Mouse (Mus musculus) kidney, adult 9 months (tissue): ENCODE results near the gene Olfr96.
A peak's percentile ranks its signal among the peaks of the same experiment; 100 is the strongest.
"Not testable (repeated sequence)": the region's sequence is repeated elsewhere in the genome, so short reads cannot be mapped to it uniquely, and the experiment has no call there.

Source experiments
- DNase-seq: peaks from one replicate; pipeline ENCODE4 v3.0.0; 2022

The Olfr96 gene

DNA sequence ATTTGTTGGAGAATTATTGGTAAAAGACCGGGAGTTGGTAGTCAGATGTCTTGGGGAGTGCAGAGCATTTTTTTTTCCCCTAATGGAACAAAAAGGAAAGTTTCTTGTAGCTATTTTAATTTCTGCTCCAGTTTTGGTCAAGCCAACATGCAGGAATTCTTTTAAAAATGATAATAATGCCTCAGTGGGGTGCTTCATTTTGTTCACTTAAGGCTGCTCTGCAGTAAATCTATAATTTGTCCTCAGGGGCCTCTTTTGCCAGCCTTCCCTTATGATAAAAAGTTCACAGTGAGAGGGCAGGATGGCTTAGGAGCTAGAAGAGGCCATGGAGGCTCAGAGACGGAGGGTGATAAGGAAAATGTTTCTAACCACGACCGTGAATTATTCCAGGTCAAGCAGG lies at the start of gene Olfr96:
Olfr96 (plus strand) TSS at position 301 of the 400 bp plus-strand sequence.
- DNase-seq: no peak

DNA sequence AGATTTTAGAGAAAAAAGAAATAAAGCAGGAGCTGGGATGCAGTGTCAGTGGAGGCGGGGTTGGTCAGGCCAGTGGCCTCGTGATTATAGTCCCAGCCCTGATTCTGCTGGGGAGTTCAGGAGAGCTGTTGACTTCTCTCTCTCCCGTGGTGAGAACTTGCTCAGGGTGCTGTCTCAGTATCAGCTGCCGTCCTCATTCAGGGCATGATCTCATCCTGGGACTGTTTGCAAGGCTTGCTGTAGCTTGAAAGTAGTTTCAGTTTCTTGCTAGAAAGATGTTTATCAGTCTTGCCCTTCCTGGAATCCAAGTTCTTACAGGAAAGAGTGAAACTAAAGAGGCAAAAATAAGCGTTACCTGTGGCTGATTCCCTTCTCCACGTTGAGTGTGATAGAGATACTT lies 34.5 kb upstream of the Olfr96 start:
- DNase-seq: peak; percentile 5

DNA sequence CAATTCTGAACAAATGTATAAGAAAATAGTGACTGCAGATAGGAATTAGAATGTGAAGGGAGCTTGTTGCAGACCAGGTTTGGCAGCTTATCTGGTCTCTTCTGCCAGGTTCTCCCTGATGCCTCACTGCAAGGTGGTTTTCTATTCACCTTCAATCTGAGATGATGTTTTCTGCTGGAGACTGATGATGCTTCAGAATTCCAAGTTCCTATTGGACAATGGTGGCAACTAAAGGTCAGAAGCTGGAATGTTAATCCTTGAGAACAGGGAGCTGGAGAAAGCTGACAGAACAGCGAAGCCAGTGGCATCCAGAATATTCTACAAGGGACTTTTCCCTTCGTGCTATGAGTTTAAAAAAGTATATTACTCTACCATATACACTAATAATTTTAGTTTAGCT lies 29.2 kb upstream of the Olfr96 start:
- peak; percentile 88 for DNase-seq

DNA sequence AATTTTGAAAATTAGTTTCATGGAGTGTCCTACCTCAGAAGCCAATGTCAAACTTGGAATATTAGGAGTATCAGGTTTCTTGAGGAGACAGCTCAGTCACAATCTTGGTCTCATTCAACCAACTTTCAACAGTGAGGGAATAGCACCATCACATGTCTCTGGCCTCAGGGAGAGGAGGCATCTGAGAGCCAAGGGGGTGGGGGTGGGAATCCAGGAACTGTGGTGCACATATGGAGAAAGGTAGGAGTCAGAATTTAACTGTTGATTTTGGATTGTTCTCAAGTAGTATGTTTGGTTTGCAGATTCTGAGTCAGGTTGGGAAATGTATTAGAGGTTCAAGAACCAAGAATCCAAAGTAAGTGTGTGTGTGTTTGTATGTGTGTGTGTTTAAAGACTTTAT lies 26.9 kb upstream of the Olfr96 start:
- no peak for DNase-seq

DNA sequence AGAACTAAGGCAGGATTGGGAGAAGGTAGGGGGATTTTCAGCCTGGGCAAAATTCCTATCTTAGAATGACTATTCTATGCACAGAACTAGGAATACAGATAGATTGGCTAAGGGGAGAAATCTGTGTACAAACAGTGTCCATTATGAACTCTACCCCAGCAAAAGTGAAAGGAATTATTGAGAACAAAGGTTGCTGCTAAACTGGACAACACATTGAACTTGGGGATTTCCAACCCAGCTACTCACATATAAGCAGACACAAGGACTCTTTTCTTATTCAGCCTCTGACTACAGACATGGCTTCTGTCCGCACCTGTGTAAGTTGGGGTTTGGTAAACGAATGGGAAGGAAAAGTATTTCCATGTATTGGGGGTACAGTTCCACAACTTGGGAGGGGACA lies 26.3 kb upstream of the Olfr96 start, which contains the start of gene Ubd:
Ubd (plus strand) TSS at position 237 of the 400 bp plus-strand sequence.
- no peak for DNase-seq

DNA sequence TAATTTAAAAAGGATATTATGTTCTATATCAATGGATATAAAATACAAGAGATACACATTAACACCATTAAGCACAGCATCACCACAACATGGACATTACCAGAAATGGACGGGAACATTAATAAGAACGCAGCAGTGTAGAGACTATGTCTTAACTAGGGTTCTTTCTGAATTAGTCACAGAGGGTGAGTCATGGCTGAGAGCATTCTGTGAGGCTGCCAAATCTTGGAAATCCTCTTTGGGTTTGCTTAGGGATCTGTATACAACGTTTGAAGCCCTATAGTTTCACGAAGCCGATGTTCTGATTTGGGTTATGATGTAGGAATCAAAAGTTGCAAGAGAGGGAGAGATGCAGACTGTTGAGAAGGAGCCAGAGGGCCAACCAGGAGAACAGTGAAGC lies 25.2 kb upstream of the Olfr96 start:
- no peak for DNase-seq

DNA sequence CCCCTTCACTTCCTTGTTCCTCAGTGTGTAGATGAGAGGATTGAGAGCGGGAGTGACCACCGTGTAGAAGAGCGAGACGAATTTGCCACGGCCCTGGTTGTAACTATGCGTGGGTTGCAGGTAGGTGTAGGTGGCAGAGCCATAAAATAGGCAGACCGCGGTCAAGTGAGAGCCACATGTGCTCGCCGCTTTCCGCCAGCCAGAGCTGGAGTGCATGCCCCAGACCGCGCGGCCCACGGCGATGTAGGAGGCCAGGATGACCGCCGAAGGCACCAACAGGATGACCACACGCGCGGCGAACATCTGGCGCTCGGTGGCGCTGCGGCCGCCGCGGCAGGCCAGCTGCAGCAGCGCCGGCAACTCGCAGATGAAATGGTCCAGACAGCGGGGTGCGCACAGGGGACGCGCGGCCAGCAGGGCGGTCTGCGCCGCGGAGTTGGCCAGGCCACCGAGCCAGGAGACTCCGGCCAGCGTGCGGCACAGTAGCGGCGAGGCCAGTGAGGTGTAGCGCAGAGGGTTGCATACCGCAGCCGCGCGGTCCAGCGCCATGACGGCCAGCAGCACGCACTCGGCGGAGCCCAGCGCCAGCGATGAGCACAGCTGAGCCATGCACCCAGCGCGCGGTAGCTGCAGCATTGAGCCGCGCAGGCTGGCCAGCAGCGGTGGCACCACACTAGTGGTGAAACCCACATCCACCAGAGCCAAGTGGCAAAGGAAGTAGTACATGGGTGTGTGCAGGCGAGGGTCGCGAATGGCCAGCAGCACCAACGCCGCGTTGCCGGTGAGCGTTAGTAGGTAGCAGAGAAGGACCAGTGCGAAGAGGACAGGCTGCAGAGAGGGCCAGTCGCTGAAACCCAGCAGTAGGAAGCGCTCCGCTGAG lies 22.9 kb upstream of the Olfr96 start:
- DNase-seq: no peak

DNA sequence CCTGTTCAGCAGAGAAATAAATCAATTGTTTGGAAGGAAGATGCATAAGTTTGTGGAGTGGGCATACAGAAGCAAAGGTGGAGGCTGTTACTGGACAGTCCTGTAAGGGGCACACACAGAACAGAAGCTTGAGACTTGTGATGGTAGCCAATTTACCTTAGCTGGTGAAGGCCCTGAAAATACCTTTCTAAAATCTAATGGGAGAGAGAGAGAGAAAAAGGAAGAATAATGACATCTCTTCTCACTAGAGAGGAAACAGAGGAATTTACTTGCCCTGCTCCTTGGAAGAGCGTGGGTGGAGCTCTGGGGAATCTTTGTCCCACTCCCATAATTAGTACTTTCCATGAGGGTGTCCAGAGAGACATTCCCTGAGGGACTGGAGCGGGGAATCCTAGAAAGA lies 19.1 kb upstream of the Olfr96 start, which contains the start of gene Olfr94:
Olfr94 (minus strand) TSS at position 101 of the 400 bp plus-strand sequence.
- DNase-seq: no peak

DNA sequence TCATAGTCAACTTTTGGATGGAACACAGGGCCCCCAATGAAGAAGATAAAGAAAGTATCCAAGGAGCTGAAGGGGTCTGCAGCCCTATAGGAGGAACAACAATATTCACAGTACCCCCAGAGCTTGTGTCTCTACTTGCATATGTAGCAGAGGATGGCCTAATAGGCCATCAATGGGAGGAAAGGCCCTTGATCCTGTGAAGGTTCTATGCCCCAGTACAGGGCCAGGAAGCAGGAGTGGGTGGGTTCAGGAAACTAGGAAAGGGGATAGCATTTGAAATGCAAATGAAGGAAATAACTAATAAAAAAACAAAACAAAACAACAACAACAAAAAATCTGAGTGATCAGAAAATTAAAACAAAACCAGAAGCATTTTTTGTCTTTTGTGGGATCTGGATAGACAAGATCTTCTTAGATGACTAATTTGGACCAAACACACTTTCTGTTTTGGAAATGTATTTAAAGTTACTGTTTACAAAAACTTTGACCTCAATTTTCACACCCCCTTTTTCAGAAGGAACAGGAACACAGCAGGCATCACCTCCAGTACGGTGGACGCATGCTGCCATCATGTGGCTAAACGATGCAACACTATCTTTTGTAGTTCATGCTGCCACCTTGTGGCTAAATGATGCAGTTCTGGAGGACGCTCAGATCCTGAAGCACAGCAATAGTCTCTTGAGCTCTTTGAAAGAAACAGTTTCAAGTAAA lies 16.6 kb upstream of the Olfr96 start:
- peak; percentile 86 for DNase-seq

DNA sequence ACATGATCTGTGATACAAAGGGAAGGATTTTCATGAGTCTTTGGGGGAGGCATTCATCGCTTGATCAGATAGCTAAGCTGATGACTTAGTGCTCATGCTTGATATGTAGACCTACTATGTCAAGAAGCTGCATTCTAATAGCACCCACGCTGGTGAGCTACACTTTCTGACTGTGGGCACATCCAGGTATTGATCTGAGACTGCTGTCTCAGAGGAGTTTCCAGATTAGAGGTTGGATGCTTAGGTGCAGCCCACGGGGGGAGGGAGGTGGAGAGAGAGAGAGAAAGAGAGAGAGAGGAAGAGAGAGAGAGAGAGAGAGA lies 16.1 kb upstream of the Olfr96 start:
- no peak for DNase-seq

DNA sequence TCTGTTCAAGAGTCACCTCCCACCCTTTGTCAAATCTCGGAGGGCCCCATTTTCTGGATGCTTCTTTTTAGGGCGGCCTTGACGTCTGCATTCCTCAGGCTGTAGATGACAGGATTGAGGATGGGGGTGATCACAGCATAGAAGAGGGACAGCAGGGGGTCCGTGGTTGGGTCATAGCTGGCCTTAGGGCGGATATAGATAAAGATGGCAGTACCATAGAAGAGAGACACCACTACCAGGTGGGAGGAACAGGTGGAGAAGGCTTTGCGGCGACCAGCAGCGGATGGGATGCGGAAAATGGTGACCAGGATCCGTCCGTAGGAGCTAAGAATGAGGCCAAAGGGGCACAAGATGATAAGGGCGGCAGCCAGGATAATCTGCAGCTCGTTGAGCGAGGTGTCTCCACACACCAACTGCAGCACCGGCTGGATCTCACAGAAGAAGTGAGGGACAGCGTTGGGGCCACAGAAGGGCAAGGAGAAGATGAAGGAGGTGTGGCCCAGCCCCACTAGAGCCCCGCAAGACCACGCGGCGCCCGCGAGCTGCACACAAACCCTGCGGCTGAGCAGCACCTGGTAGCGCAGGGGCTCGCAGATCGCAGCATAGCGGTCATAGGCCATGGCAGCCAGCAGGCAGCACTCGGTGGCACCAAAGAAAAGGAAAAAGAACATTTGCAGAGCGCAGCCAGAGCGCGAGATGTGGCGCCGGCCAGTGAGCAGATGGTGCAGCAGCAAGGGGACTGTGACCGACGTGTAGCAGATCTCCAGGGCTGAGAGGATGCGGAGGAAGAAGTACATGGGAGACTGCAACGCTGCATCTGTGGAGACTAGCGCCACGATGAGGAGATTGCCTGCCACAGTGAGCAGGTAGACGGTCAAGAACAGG lies 8.8 kb upstream of the Olfr96 start:
- DNase-seq: no peak

DNA sequence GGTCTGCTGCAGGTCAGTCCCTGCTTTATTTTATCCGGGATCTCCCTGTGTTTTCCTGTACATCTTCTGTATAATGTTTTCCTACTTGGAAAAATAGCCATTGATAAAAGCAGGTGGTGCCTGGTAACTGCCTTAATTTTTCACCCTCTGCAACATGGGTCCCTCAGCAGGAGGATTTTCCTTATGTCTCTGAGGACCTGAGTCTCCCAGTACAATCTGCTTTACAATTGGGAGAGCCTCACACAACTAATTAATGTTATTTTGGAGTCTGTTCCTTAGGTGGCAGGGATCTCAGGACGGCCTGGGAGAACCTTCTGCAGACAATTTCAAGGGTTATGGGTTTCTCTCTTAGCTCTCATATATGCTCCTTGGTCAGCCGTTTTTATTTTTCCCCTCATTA lies 6.9 kb upstream of the Olfr96 start, which contains the start of gene Olfr95:
Olfr95 (minus strand) TSS at position 101 of the 400 bp plus-strand sequence.
- DNase-seq: no peak

DNA sequence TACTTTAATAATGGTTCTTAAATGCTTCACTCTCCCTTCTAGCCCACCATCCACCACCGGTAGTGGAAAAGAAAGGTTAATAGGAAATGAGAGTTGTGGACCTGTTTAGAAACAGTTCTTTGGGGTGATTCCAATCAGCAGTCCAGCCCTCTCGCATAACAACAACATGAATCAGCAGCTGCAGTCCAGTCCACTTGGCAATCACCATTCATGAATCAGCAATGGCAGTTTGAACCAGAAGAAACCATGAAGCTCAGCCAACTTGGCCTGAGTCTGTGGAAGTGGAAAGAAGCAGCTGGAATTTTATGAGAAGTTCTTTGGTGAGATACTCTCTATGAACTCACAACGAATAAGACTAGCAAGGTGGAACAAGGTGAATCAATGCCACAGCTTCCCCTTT lies 1.5 kb upstream of the Olfr96 start:
- peak; percentile 24 for DNase-seq

DNA sequence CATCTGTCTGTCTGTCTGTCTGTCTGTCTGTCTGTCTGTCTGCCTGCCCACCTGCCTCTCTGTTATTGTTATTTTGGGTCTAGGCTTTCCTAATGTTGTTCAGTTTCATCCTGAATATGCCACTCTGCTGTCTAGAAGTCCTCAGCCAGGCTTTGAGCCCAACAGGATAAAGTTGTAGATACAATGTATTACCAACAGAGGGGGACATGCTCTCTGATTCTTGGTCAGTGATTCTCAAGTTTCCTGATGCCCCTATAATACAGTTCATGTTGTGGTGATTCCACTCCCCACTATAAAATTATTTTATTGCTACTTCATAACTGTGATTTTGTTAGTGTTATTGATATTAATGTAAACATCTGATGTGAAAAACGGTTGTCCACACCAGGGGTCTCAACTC lies 1.9 kb downstream of the Olfr96 start:
- no peak for DNase-seq

DNA sequence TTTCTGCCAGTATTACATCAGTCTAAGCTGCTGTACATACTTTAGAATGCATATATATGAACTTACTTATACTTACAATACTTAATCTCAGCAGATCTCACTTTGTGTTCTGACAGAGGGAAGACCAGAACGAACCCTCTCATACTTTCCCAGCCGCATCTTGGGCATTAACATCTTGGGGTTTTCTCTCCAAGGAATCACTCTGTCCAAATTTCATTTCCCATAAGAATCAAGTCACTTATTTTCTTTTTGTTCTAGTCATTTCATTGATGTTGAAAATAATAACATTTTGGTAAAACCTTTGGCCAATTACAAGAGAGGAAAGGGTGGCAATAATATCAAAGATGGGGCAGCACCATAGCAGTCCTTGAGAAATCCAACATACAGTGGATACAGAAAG lies 17.3 kb downstream of the Olfr96 start, which contains the start of gene Olfr97:
Olfr97 (minus strand) TSS at position 101 of the 400 bp plus-strand sequence.
- not testable (repeated sequence) for DNase-seq

DNA sequence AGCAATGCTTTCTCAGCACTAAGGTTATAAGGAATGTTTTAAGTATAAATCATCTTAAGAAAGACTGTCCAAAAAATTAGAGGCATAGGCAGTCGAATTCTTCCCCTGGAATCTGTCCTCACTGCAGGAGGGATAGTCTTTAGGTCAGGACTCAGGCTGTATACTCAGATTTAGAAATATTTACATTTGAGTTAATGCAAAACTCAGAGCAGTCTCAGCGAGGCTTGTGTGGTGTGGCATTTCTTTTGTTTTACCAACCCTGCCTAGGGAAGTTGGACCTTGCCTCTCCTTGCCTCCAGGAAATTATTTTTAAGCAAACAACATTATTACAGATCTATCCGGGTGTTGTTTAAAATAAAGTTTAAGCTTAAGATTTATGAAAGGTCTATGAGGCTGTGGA lies 22.3 kb downstream of the Olfr96 start:
- no peak for DNase-seq

DNA sequence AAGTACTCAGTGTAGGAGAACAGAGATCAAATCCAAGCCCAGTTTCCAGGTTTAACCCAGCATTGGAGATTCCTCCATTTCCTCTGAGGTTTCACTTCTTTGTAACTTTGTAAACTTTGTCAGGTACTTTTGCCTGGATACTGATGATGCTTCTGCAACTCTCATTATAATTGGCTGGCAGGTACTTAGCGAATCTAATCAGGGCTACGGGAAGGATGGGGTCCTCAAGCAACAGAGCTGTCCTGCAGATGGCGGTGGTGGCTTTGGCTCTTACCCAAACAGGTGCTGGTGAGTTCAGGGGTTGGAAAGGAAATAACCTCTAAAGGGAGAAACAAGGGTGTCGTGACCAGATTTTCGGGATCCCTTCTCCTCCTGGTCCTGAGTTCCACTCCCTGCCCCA lies 26.8 kb downstream of the Olfr96 start:
- peak; percentile 69 for DNase-seq

DNA sequence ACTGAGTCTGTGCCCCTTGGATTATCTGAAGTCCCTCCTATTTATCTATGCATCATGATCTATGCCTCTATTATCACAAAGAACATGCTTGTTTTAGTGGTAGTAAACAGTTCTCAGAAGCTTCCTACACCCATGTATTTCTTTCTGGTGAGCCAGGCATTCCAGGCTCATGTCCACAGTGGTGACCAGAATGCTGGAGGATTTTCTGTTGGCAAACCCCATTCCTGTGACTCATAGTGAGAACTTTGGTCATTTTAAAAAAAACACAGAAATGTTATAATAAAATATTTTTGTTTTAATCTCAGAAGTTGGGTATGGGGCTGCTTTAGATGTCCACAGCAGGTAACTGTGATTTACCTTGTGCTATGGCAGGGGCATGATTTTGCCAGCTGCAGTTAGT lies 29.5 kb downstream of the Olfr96 start:
- no peak for DNase-seq

DNA sequence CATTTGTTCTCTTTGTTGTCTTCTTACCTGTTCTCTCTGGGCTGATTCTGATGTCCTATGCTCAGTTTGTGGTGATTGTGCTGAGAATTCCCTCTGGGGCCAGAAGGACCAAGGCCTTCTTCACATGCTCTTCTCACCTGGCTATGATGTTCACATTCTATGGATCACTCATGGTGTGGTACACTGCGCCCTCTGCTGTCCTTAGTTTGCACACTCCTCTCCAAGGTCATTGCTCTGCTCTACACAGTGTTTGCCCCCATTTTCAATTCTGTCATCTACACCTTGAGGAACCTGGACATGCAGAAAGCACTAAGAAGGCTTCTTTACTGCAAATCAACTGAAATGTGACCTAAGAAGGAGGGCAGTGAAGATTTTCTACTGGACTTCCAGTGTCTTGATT lies 30.6 kb downstream of the Olfr96 start:
- peak; percentile 14 for DNase-seq

DNA sequence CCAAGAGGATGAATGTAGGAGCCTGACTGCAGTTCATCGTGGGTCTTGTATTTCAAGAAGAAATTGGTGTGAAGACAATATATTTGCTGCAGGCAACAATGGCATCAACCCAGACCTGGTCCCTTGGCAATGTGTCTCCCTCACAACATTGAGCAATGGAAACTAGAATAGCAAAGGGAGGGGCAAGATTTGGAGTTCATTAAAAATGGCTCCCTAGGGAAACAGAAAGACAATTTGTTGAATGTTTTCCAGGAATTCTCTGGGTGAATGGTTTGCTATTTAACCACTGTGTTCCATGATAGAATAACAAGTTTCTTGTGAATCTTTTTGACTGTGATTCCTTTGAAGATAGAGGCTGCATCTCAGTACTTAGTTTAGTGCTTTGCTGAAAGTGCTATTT lies 43.7 kb downstream of the Olfr96 start, which contains the start of gene Olfr98:
Olfr98 (minus strand) TSS at position 124 of the 400 bp plus-strand sequence.
- DNase-seq: no peak

DNA sequence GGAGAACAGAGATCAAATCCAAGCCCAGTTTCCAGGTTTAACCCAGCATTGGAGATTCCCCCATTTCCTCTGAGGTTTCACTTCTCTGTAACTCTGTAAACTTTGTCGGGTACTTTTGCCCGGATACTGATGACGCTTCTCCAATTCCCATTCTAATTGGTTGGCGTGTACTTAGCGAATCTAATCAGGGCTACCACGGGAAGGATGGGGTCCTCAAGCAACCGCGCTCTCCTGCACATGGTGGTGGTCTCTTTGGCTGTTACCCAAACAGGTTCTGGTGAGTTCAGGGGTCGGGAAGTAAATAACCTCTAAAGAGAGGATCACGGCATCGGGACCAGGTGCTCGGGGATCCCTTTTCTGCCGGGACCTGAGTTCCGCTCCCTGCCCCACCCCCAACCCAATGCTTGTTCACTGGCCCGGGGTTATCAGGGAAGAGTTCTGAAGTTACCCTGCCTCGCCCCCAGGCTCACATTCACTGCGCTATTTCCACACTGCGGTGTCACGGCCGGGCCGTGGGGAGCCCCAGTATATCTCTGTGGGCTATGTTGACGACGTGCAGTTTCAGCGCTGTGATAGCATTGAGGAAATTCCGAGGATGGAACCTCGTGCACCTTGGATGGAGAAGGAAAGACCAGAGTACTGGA lies 50.2 kb downstream of the Olfr96 start, which contains the start of gene H2-M3:
H2-M3 (plus strand) TSS at position 163 of the 644 bp plus-strand sequence.
- peak; percentile 96 for DNase-seq

DNA sequence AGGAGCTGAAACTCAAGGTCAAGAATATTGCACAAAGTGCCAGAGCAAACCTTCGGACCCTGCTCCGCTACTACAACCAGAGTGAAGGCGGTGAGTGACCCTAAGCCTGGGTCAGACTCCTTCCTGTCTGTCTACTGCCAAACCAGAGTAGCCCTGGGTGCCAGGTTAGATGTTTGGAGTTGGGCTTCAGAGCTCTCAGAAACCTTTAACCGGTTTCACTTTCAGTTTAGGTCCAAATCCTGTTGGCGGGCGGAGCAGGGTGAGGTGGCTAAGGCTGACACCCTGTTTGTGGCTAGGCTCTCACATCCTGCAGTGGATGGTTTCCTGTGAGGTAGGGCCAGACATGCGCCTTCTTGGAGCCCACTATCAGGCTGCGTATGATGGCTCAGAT lies 50.8 kb downstream of the Olfr96 start:
- peak; percentile 72 for DNase-seq
